Mouse (Mus musculus) lung, embryonic 15.5 days (tissue): ENCODE measurements around the gene Smim12. TPM values are rescaled to one million over a fixed set of nuclear protein-coding genes. Genes with fewer than 3 reads are reported as not detected.

Experiments
- ATAC-seq: fragments of 200-750 bp; cut with Nextera tagmentation; 2 replicates; pipeline ENCODE4 v1.8.0; 2017; ENCODE audit warnings: moderate number of reproducible peaks, borderline replicate concordance; ENCODE audit not compliant: low FRiP score, low TSS enrichment; ENCODE audit errors: extremely low read depth
- H3K27ac ChIP-seq: fragments of 300-500 bp; sonication (generic); 2 replicates; pipeline ENCODE4 v1.5.1; 2015; ENCODE audit warnings: moderate library complexity, mild to moderate bottlenecking, inconsistent platforms
- H3K27me3 ChIP-seq: fragments of 300-500 bp; sonication (generic); 2 replicates; pipeline ENCODE4 v1.6.1; 2015; ENCODE audit warnings: inconsistent platforms
- H3K36me3 ChIP-seq: fragments of 300-500 bp; sonication (generic); 2 replicates; pipeline ENCODE4 v1.6.1; 2015; ENCODE audit warnings: inconsistent platforms
- H3K4me1 ChIP-seq: fragments of 300-500 bp; sonication (generic); 2 replicates; pipeline ENCODE4 v1.6.1; 2015; ENCODE audit warnings: inconsistent platforms
- H3K4me2 ChIP-seq: fragments of 300-500 bp; sonication (generic); 2 replicates; pipeline ENCODE4 v1.6.1; 2015; ENCODE audit warnings: inconsistent platforms, mild to moderate bottlenecking, moderate library complexity
- H3K4me3 ChIP-seq: fragments of 300-500 bp; sonication (generic); 2 replicates; pipeline ENCODE4 v1.5.1; 2015; ENCODE audit warnings: mild to moderate bottlenecking, inconsistent platforms
- H3K9ac ChIP-seq: fragments of 300-500 bp; sonication (generic); 2 replicates; pipeline ENCODE4 v1.6.1; 2015; ENCODE audit warnings: inconsistent platforms
- H3K9me3 ChIP-seq: fragments of 300-500 bp; sonication (generic); 2 replicates; pipeline ENCODE4 v1.6.1; 2016; ENCODE audit warnings: inconsistent platforms
- WGBS: fragments of 180-500 bp; shearing (Covaris S2); methylation state at CpG from one replicate; pipeline ENCODE4 v1.1.7; 2015; 5-methylcytosine and 5-hydroxymethylcytosine counted together
- polyA plus RNA-seq: library from polyadenylated mRNA; unstranded; fragments of >200 nt; fragmentation: Nextera tagmentation; extraction: Ambion mirVana; gene quantifications from 2 replicates; pipeline ENCODE4 v1.2.1, GENCODE M21; 2015

Smim12 gene
- polyA plus RNA-seq: 57.2 and 63.1 TPM in 2 replicates

DNA sequence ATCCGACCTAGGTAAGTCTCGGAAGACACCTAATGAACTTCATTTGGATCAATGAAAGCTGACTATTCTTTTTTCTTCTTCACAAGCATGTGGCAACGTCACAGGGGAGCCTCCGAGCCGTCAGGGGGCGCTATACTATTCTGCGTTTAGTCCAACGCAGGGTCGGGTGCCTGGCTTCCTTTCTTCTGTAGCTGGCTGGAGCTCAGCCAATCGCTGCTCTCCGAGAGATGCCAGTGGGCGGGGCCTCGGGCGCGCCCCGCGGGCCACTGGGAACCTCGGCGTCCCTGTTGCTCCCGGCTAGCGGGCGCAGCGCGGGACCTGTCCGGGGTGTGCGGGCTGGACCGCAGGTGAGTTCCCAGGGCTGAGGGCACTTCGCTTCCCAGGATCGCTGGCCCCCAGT is at the start of gene Smim12:
TSS of gene Smim12 (plus strand) at position 233 of the 400 bp plus-strand sequence.
- Histone ChIP-seq H3K27me3 (0 out of 2 replicates have a peak, but pooled peaks cover 2% of the 10 kb centered on the region), H3K4me3 (peak within 1 kb of the TSS; percentile 66), H3K27ac (0 out of 2 replicates have a peak within 1 kb of the TSS, but pooled peaks have one; percentile 1), H3K9me3 (no peaks in the 10 kb centered on the region), H3K36me3 (peaks cover 15% of the 10 kb centered on the region), H3K4me1 (peaks cover 13% of the 10 kb centered on the region), H3K9ac (peak within 1 kb of the TSS; percentile 75), H3K4me2 (peak within 1 kb of the TSS; percentile 78)
- ATAC-seq: peak; percentile 94
- under 1% methylated on average over 29 of the region's 29 CpGs for WGBS

DNA sequence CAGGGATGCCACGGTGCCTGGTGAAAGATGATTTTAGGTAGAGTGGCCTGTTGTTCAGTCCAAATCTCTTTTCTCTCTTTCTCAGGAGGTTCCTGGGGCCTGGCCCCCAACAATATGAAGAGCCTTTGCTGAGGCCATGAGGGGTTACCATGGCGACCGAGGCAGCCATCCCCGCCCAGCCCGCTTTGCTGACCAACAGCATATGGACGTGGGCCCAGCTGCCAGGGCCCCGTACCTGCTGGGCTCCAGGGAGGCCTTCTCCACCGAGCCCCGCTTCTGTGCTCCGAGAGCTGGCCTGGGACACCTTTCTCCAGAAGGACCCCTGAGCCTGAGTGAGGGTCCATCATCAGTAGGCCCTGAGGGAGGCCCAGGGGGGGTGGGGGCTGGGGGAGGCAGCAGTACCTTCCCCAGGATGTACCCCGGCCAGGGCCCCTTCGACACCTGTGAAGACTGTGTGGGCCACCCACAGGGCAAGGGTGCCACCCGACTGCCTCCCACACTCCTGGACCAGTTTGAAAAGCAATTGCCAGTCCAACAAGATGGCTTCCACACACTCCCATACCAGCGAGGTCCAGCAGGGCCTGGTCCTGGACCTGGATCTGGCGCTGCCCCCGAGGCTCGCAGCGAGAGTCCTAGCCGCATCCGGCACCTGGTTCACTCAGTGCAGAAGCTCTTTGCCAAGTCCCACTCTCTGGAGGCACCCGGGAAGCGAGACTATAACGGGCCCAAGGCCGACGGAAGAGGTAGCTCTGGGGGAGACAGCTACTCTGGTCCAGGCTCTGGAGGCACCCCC is 48.9 kb upstream of the Smim12 start:
- peak; percentile 33; the same call in 1 of the 2 replicates for ATAC-seq
- Histone ChIP-seq H3K9me3 (no peaks in the 10 kb centered on the region), H3K4me1 (no peaks in the 10 kb centered on the region), H3K4me2 (no peak overlapping the region), H3K27me3 (no peaks in the 10 kb centered on the region), H3K27ac (no peak overlapping the region), H3K4me3 (no peak overlapping the region), H3K9ac (no peak overlapping the region), H3K36me3 (no peaks in the 10 kb centered on the region)
- WGBS: 78% methylated on average over 25 of the region's 25 CpGs

DNA sequence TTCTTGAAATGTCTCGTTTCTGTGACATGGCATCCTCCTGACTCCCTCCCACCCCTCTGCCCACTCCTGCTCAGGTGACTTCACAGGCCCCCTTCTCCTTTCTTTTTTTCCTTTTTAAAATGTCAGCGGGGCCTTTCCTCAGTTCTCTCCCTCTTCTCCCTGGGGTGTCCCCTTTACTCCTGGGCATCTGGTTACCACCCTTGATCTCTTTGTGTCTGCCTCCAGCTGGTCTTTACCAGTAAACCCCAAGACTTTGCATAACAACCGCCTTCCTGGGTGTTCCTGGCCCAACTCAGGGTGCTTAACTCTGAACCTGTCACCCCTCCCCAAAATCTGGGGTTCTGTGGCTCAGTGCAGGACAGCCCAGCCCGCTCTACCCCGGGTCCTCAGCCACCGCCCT is 45.0 kb upstream of the Smim12 start:
- H3K4me2 ChIP-seq: no peak overlapping the region
- H3K27me3 ChIP-seq: no peaks in the 10 kb centered on the region
- 0 out of 2 replicates have a peak, but pooled peaks cover 4% of the 10 kb centered on the region for H3K4me1 ChIP-seq
- no peaks in the 10 kb centered on the region for H3K9me3 ChIP-seq
- no peak overlapping the region for H3K9ac ChIP-seq
- no peaks in the 10 kb centered on the region for H3K36me3 ChIP-seq
- no peak overlapping the region for H3K4me3 ChIP-seq
- no peak for ATAC-seq
- 32% methylated on average over 6 of the region's 6 CpGs for WGBS
- no peak overlapping the region for H3K27ac ChIP-seq

DNA sequence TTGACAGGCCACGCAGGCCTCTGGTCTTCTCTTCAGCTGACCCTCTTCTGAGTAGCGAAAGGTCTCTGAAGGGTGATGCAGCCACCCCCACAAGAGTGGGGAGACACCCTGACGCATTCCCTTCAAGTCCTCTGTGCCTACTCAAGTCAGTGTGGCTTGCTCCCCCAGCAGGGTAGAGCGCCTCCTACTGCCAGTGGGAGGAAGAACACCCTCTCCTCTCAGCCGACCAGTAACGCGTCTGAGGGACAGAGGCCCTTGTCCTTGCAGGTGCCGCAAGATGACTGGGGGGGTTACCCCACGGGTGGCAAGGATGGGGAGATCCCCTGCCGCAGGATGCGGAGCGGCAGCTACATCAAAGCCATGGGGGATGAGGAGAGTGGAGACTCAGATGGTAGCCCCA is 44.2 kb upstream of the Smim12 start:
- 56% methylated on average over 12 of the region's 12 CpGs for WGBS
- ATAC-seq: peak; percentile 4; the same call in 1 of the 2 replicates

DNA sequence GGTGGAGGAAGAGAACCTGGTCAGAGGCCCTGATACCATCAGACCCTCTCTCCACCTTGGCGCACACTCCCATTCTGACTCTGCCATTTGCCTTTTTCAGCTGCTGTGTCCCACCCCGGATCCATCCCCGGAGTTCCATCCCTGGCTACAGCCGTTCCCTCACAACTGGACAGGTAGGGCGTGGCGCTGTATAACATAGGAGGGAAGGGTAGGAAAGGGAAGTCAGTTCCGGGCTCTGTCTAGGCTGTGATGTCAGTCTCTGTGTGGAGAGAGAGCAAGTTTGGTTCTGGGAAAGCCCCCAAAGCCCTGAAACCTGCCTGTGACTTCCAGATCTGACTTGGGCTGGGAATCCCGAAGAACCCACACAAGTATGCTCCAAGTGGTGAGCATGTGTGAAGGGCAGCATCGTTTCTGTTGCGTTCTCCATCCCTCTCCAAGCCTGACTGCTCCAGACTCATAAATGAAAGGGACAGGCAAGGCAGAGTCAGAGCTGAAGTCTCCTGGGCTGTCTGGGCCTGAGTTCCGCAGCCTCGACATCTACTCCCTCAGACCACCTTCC is 43.3 kb upstream of the Smim12 start:
- WGBS: 84% methylated on average over 12 of the region's 12 CpGs
- no peak overlapping the region for H3K9ac ChIP-seq
- no peaks in the 10 kb centered on the region for H3K27me3 ChIP-seq
- H3K9me3 ChIP-seq: no peaks in the 10 kb centered on the region
- no peak overlapping the region for H3K27ac ChIP-seq
- no peak for ATAC-seq
- no peak overlapping the region for H3K4me2 ChIP-seq
- H3K4me1 ChIP-seq: 0 out of 2 replicates have a peak, but pooled peaks cover 4% of the 10 kb centered on the region
- H3K4me3 ChIP-seq: no peak overlapping the region
- H3K36me3 ChIP-seq: no peaks in the 10 kb centered on the region

More for the DNA sequence above, 44.2 kb upstream of the Smim12 start:
- H3K36me3 ChIP-seq: no peaks in the 10 kb centered on the region
- H3K27me3 ChIP-seq: no peaks in the 10 kb centered on the region
- H3K9me3 ChIP-seq: no peaks in the 10 kb centered on the region
- H3K4me1 ChIP-seq: 0 out of 2 replicates have a peak, but pooled peaks cover 4% of the 10 kb centered on the region
- no peak overlapping the region for H3K4me2 ChIP-seq
- H3K9ac ChIP-seq: no peak overlapping the region
- no peak overlapping the region for H3K4me3 ChIP-seq
- no peak overlapping the region for H3K27ac ChIP-seq

DNA sequence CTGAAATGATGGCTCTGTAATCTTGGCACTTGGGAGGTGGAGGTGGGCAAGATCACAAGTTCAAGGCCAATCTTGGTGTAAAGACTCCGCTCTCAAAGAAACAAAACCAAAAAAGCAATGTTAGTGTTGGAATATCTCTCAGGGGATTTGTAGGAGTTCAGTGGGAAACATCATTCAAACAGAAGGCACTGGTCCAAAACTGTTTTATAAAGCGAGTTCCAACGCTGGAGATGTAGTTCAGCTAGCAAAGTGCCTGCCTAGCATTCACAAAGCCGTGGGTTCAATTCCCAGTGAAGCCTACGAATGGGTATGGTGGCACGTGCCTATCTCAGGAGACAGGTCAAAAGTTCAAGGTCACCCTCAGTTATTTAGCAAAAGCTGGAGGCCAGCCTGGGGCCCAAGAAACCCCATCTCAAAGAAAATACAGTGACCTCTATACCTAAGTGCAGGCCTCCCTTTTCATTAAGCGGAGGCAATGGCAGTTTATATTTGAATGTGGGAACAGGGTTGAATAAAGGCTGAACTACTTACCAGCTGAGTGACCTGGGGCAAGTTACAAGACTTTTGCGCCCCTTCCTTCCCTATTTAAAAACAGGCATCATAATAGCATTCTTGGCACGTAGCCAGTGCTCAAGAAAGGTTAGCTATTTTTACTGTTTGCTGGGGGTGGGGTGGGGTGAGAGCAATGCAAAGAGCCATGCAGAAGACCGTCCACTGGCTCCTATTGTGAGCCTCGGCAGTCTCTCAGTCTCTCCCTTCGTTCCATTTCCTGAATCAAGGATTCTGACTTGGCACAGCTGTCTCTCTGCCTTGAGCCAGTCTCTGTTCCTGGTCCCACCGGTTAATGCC is 42.6 kb upstream of the Smim12 start:
- Histone ChIP-seq H3K9me3 (no peaks in the 10 kb centered on the region), H3K36me3 (no peaks in the 10 kb centered on the region), H3K27me3 (no peaks in the 10 kb centered on the region), H3K4me2 (no peak overlapping the region), H3K27ac (no peak overlapping the region), H3K9ac (no peak overlapping the region), H3K4me1 (0 out of 2 replicates have a peak, but pooled peaks cover 4% of the 10 kb centered on the region), H3K4me3 (no peak overlapping the region)
- ATAC-seq: no peak
- WGBS: 59% methylated on average over 13 of the region's 13 CpGs

DNA sequence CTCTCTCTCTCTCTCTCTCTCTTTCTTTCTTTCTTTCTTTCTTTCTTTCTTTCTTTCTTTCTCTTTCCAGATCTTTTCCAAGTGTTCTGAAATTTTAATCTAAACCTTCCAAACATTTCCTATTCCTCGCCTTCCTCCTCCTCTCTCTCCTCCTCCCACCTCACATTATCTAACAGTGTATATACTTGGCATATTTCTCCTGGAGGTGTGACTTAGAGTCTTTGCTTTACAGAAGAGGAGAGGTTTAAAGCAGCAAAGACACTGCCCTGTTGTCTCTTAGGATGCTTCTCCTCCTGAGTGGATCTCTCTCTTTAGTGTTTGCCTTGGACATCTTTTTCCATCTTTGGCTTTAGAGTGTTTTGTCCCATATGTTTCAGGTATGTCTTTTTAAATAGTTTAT is 40.5 kb upstream of the Smim12 start:
- H3K36me3 ChIP-seq: no peaks in the 10 kb centered on the region
- no peak overlapping the region for H3K9ac ChIP-seq
- WGBS: 36% methylated on average over 1 of the region's 1 CpGs
- no peaks in the 10 kb centered on the region for H3K9me3 ChIP-seq
- H3K4me2 ChIP-seq: no peak overlapping the region
- no peaks in the 10 kb centered on the region for H3K27me3 ChIP-seq
- H3K4me1 ChIP-seq: 0 out of 2 replicates have a peak, but pooled peaks cover 4% of the 10 kb centered on the region
- no peak for ATAC-seq
- no peak overlapping the region for H3K4me3 ChIP-seq
- H3K27ac ChIP-seq: no peak overlapping the region

DNA sequence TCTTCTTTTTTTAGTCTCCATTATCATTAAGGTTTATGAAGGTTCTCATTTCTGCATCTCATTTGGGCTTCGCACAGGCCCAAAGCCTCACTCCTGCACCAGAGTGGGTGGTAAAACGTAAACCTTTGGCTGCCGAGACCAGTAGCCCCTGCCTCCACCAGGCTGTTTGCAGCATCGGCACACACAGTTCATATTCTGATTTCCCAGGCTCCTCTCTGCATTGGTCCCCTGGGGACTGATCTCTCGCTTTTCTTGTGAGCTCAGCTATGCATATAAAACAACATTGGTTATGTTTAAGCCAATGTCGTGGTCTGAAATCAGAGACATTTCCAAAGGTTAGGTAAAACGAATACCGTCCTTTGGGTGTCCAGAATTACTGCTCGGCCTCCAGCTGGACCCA is 32.3 kb upstream of the Smim12 start:
- H3K4me2 ChIP-seq: no peak overlapping the region
- no peak overlapping the region for H3K27ac ChIP-seq
- no peaks in the 10 kb centered on the region for H3K9me3 ChIP-seq
- H3K9ac ChIP-seq: no peak overlapping the region
- H3K36me3 ChIP-seq: no peaks in the 10 kb centered on the region
- no peak overlapping the region for H3K4me3 ChIP-seq
- peaks cover 23% of the 10 kb centered on the region for H3K27me3 ChIP-seq
- 76% methylated on average over 9 of the region's 9 CpGs for WGBS
- H3K4me1 ChIP-seq: no peaks in the 10 kb centered on the region
- no peak for ATAC-seq

DNA sequence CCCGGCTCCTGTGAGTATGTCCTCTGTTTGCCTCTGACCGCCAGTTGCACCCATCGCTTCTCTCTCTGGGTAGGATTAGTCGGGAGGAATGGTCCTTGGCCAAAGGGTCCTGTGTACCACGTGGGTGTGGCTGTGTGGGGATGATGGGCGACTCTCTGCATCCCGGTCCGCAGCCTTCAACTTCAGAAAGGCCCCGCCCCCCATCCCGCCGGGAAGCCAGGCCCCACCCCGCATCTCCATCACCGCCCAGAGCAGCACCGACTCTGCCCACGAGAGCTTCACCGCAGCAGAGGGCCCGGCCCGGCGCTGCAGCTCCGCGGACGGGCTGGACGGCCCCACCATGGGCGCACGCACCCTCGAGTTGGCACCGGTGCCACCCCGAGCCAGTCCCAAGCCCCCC is 29.1 kb upstream of the Smim12 start:
- Histone ChIP-seq H3K27me3 (peaks cover 31% of the 10 kb centered on the region), H3K4me2 (no peak overlapping the region), H3K9me3 (no peaks in the 10 kb centered on the region), H3K4me1 (no peaks in the 10 kb centered on the region), H3K4me3 (no peak overlapping the region), H3K27ac (no peak overlapping the region), H3K36me3 (no peaks in the 10 kb centered on the region), H3K9ac (no peak overlapping the region)
- WGBS: 17% methylated on average over 28 of the region's 28 CpGs
- no peak for ATAC-seq

DNA sequence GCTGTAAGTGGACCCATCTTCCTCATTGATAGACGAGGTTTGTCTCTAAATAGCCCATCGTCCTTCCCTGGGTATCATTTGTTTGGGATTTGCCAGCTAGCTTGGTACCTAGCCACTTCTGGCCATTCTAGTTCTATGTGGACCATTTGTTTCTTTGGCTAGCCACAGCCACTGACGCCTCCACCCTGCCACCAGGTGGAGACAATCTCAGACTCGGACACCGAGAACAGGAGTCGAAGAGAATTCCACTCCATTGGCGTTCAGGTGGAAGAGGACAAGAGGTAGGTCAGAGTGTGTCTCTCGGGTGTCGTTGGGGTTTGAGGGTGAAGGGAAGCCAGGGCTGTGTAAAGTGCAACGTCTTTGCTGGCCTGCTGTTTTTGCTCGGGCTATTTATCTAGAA is 28.5 kb upstream of the Smim12 start:
- no peaks in the 10 kb centered on the region for H3K4me1 ChIP-seq
- no peaks in the 10 kb centered on the region for H3K36me3 ChIP-seq
- ATAC-seq: no peak
- H3K4me2 ChIP-seq: no peak overlapping the region
- H3K27ac ChIP-seq: no peak overlapping the region
- no peak overlapping the region for H3K4me3 ChIP-seq
- no peaks in the 10 kb centered on the region for H3K9me3 ChIP-seq
- WGBS: 46% methylated on average over 11 of the region's 11 CpGs
- H3K9ac ChIP-seq: no peak overlapping the region
- peaks cover 31% of the 10 kb centered on the region for H3K27me3 ChIP-seq

DNA sequence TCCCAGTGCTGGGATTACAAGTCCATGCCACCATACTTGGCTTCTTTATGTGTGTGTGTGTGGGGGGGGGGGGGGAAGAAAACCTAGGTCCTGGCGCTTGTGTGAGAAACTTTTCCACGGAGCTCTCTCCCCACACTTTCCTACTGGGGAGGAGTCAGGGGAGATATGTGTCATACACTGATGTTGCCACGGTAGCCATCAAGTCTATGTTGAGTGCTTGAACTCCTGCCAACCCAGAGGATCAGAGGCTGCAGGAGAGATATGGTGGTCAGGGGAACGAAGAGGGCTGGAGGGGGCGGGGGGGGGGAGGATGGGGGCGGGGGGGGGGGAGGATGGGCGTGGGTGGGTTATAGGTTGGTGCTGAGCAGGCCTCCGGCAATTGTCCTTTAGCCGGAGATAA is 27.8 kb upstream of the Smim12 start:
- H3K4me1 ChIP-seq: no peaks in the 10 kb centered on the region
- no peaks in the 10 kb centered on the region for H3K9me3 ChIP-seq
- H3K9ac ChIP-seq: no peak overlapping the region
- no peak overlapping the region for H3K27ac ChIP-seq
- H3K36me3 ChIP-seq: no peaks in the 10 kb centered on the region
- H3K27me3 ChIP-seq: peaks cover 31% of the 10 kb centered on the region
- no peak for ATAC-seq
- no peak overlapping the region for H3K4me2 ChIP-seq
- H3K4me3 ChIP-seq: no peak overlapping the region
- 40% methylated on average over 6 of the region's 9 CpGs for WGBS
